Mouse (Mus musculus) spleen, adult 18-20 months (tissue): ENCODE data around the gene Ntn5.
A peak's percentile ranks its signal among the peaks of the same experiment; 100 is the strongest.

ENCODE experiments used
- DNase-seq, 2 experiments: peaks; one replicate each; pipeline ENCODE4 v3.0.0; 2022; ENCODE audit warnings: mixed read lengths in 2 of 2

Gene Ntn5

GRCm38 (mm10) chr7:45730727-45731431 lies 47.1 kb downstream of the Ntn5 start:
- no peak for DNase-seq

- no peak for DNase-seq
These were observed 49.7 kb downstream of the Ntn5 start for GRCm38 (mm10) chr7:45733477-45733876.

- DNase-seq, result peak; percentile 50 to 83
These were observed 55.4 kb downstream of the Ntn5 start for GRCm38 (mm10) chr7:45739162-45739763.

GRCm38 (mm10) chr7:45739820-45740219 lies 56.0 kb downstream of the Ntn5 start:
- DNase-seq, result no peak

- no peak for DNase-seq
These were observed 57.5 kb downstream of the Ntn5 start for GRCm38 (mm10) chr7:45741308-45741707.

- DNase-seq, result peak; percentile 37 to 44
These were observed 58.0 kb downstream of the Ntn5 start for GRCm38 (mm10) chr7:45741777-45742176.

GRCm38 (mm10) chr7:45742338-45742737 lies 58.5 kb downstream of the Ntn5 start:
- DNase-seq, result no peak
